Mouse (Mus musculus): ENCODE measurements around the gene Pla2g4a. TPM values are rescaled to one million over a fixed set of nuclear protein-coding genes. Genes with fewer than 3 reads are reported as not detected.

Gene Pla2g4a
- total RNA-seq, 2 experiments from 2014 or later, result 0.56 to 2.1 TPM

- no peak for DNase-seq
- intact Hi-C loops (cut with DNase I), result no loop called here
These were observed 99.5 kb downstream of the Pla2g4a start for GRCm38 (mm10) chr1:149861543-149861942.

- no peak for DNase-seq
- intact Hi-C loops (cut with DNase I), result no loop called here
These were observed 102.4 kb downstream of the Pla2g4a start for GRCm38 (mm10) chr1:149858734-149859133.

- DNase-seq, result peak; percentile 58
- intact Hi-C loops (cut with DNase I), result no loop called here
These were observed 104.4 kb downstream of the Pla2g4a start for GRCm38 (mm10) chr1:149856720-149857119.

- DNase-seq, result no peak
- intact Hi-C loops (cut with DNase I), result no loop called here
These were observed 105.5 kb downstream of the Pla2g4a start for GRCm38 (mm10) chr1:149855581-149855980.

GRCm38 (mm10) chr1:149854867-149855266 is 106.2 kb downstream of the Pla2g4a start:
- DNase-seq, result no peak
- intact Hi-C loops (cut with DNase I), result no loop called here

- DNase-seq, result no peak
These were observed 114.4 kb downstream of the Pla2g4a start for GRCm38 (mm10) chr1:149846655-149847054.

GRCm38 (mm10) chr1:149841845-149842244 is 119.2 kb downstream of the Pla2g4a start:
- DNase-seq, result no peak
- intact Hi-C loops (cut with DNase I), result no loop called here

More at GRCm38 (mm10) chr1:149846655-149847054, 114.4 kb downstream of the Pla2g4a start:
- intact Hi-C loops (cut with DNase I), result no loop called here

GRCm38 (mm10) chr1:149840961-149841416 is 120.1 kb downstream of the Pla2g4a start:
- intact Hi-C loops (cut with DNase I), result no loop called here
- DNase-seq, result no peak

- DNase-seq, result no peak
- intact Hi-C loops (cut with DNase I), result no loop called here
These were observed 120.7 kb downstream of the Pla2g4a start for GRCm38 (mm10) chr1:149840312-149840930.

- intact Hi-C loops (cut with DNase I), result loop anchor here (10.0 kb wide), 1 partner anchor 538 kb away; no protein-coding TSS in a partner anchor
- no peak for DNase-seq
These were observed 124.6 kb downstream of the Pla2g4a start for GRCm38 (mm10) chr1:149836496-149836895.

GRCm38 (mm10) chr1:149833876-149834275 is 127.2 kb downstream of the Pla2g4a start:
- intact Hi-C loops (cut with DNase I), result loop anchor here (2.0 to 10.0 kb wide), 2 partner anchors 423 to 541 kb away; no protein-coding TSS in a partner anchor
- DNase-seq, result no peak

GRCm38 (mm10) chr1:149832952-149833351 is 128.1 kb downstream of the Pla2g4a start:
- intact Hi-C loops (cut with DNase I), result loop anchor here (2.0 to 10.0 kb wide), 2 partner anchors 424 to 542 kb away; no protein-coding TSS in a partner anchor
- DNase-seq, result peak; percentile 6

- DNase-seq, result no peak
- intact Hi-C loops (cut with DNase I), result loop anchor here (2.0 to 10.0 kb wide), 2 partner anchors 424 to 542 kb away; no protein-coding TSS in a partner anchor
These were observed 128.6 kb downstream of the Pla2g4a start for GRCm38 (mm10) chr1:149832514-149832913.

GRCm38 (mm10) chr1:149831100-149831499 is 130.0 kb downstream of the Pla2g4a start:
- no peak for DNase-seq
- intact Hi-C loops (cut with DNase I), result loop anchor here (10.0 kb wide), 1 partner anchor 544 kb away; no protein-coding TSS in a partner anchor

- intact Hi-C loops (cut with DNase I), result no loop called here
- no peak for DNase-seq
These were observed 147.3 kb downstream of the Pla2g4a start for GRCm38 (mm10) chr1:149813616-149814345.

- intact Hi-C loops (cut with DNase I), result no loop called here
- DNase-seq, result no peak
These were observed 151.6 kb downstream of the Pla2g4a start for GRCm38 (mm10) chr1:149809527-149809926.

Other genes with a start within 250 kb of the Pla2g4a start
- gene Ptgs2, start 138.7 kb upstream of the Pla2g4a start, total RNA-seq (2021), result under 1 TPM; 0.44 to 0.96 TPM